Mouse (Mus musculus): ENCODE measurements around the gene Ppp2ca.

Gene Ppp2ca

GRCm38 (mm10) chr11:52098398-52098946 lies at the start of gene Ppp2ca:
Gene Ppp2ca, plus strand, starts transcription at chr11:52098681.
- DNase-seq (ENCODE audit: low read depth, low spot score) = peak; percentile 100

DNA sequence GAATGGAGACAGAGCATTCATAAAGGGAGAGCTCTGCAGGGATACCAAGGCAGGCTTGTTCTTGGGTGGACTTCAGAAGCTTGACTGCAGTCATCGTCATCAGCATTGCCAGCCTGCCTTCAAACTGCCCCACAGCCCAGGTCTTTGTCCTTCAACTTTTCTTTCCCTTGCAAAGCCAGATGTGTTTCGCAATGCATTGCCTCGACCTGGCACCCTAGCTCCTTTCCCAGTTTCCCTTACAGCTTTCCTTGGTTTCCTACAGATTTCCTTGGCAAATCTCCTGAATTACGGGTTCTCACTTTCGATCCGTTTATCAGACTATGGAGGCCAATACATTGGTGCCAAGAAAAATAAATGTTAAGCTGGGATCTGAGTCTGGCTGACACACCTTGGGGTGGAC lies 45.1 kb upstream of the Ppp2ca start:
- DNase-seq (ENCODE audit: low read depth, low spot score) = no peak

DNA sequence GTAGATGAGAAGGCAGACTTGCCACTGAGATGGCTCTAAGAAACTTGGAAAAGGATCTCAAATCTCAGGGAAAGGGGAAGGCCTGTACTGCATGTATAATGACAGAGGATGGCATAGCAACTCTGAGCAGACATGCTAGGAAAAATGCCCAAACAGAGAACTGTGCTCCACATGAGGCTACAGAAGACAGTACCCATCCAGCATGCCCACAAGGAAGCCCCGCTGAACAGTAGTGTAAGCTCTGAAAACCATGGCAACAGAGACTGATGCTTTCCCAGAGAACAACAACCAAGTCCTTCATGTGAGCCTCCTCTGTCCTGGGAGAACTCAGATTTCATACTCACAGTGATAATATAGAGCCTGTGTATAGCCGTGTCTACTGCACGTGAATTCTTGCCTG lies 43.8 kb upstream of the Ppp2ca start:
- DNase-seq (ENCODE audit: low read depth, low spot score) = no peak

GRCm38 (mm10) chr11:52056198-52056597 lies 42.3 kb upstream of the Ppp2ca start:
- DNase-seq (ENCODE audit: low read depth, low spot score) = no peak

DNA sequence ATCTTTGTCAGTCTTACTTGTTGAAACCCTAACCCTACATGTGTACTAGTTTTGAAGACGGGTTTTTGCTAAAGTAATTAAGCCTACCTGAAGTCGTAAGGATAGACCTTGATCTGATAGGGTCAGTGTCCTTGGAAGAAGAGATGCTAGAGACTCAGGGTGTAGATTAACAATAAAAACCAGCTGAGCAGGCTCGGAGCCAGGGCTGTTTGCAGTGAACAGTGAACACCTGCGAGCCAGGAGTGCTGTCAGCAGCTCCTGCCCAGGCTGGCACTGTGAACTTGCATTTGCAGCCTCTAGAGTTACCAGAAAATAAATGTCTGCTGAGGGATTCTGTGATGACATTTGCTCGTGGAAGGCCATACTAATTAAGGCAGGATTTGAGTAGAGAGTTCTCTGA lies 39.5 kb upstream of the Ppp2ca start:
- DNase-seq (ENCODE audit: low read depth, low spot score) = no peak

DNA sequence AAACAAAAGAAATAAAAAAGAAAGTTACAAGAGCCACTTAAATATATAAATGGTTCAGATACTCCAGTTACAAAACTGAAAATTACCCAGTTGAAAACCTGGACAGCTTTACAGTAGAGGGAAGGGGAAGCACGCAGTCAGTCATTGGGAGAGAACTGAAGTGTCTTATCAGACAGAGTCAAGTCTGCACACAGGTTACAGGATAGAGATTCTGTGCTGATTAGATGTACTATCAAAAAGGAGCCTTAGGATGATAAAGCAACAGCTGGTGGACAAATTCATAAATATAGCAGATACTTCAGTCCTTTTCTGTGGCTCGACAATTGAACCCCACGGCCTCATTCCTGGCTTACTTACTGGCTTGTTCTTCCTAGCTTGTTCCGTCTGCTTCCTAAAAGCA lies 38.2 kb upstream of the Ppp2ca start:
- DNase-seq (ENCODE audit: low read depth, low spot score) = no peak

DNA sequence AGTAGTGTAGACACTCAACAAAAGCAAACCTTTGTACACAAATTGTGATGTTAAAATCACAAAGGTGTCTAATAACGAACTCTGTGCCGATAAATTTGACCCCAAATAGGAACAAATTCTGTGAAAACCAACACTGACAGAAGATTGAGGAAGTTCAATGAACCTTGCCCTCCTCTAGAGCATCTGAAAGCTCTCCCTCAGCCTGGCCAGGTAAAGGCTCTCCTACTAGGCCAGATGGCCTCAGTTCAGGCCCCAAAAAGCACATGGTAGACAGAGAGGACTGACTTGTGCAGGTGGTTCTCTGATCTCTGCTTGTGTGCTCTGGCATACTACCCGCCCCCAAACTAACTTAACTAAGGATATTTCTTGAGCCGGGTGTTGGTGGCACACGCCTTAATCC lies 36.1 kb upstream of the Ppp2ca start:
- DNase-seq (ENCODE audit: low read depth, low spot score) = no peak

DNA sequence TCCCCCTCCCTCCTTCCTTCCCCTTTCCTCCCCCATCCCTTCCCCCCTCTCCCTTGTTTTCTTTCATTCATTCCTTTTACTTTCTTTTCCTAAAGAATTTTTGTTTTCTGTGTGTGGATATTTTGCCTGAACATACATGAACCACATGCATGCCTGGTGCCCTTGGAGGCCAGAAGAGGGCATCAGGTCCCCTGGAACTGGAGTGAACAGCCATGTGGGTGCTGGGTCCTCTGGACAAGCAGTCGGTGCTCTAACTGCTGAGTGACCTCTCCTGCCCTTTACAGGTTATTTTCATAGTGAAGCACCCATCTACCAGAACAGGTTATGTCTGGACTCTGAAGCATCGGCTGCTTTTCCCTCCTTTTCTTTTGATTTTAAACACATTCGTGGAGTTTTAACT lies 34.1 kb upstream of the Ppp2ca start:
- peak; percentile 56 for DNase-seq (ENCODE audit: low read depth, low spot score)

DNA sequence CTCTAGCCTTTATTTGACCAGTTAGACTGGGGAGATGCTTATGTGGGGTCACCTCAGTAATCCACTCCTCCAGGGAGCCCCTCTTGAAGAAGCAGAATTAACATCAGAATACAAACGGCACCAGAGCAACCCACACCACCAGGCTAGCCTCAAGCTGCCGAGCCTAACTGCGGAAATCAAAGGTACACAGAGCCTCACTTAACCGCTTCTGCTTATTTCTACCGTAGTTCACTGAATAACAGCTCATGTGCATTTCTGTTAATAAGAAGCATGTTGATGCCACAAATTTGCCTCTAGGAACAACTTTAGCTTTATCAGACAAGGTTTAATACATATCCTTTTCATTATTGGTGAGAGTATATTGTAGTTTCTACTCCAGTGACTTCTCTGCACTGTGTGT lies 32.6 kb upstream of the Ppp2ca start:
- no peak for DNase-seq (ENCODE audit: low read depth, low spot score)

- no peak for DNase-seq (ENCODE audit: low read depth, low spot score)
Observed at GRCm38 (mm10) chr11:52071768-52072167, 26.7 kb upstream of the Ppp2ca start.

DNA sequence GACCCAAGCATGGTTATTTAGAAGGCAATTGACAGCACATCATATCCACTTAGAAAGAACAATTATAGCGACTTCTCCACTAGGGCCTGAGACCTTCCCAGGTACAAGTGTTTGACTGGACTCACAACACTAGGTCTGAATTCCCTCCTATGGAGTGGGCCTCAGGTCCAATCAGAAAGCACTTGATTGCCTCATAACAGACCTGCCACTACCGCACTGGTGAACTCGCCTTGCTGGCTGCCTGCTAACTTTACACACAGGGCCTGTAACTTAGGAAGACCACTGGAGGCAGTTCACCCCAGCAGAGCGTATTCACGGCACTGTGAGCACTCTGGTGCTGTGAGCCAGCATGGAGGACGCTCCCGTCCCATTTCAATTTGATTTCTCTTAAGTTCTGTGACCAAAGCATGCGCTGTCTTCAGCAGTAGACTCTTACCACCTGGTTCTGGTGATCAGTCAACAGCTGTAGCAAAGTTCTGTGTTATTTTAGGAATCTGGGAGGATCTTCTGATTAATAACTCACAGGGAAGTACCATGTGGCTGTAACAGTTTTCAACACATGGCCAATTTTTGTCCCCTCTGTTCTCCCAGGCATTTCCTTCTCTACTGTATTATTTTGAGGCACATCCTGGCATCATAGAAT lies 24.8 kb upstream of the Ppp2ca start:
- DNase-seq (ENCODE audit: low read depth, low spot score) = no peak

DNA sequence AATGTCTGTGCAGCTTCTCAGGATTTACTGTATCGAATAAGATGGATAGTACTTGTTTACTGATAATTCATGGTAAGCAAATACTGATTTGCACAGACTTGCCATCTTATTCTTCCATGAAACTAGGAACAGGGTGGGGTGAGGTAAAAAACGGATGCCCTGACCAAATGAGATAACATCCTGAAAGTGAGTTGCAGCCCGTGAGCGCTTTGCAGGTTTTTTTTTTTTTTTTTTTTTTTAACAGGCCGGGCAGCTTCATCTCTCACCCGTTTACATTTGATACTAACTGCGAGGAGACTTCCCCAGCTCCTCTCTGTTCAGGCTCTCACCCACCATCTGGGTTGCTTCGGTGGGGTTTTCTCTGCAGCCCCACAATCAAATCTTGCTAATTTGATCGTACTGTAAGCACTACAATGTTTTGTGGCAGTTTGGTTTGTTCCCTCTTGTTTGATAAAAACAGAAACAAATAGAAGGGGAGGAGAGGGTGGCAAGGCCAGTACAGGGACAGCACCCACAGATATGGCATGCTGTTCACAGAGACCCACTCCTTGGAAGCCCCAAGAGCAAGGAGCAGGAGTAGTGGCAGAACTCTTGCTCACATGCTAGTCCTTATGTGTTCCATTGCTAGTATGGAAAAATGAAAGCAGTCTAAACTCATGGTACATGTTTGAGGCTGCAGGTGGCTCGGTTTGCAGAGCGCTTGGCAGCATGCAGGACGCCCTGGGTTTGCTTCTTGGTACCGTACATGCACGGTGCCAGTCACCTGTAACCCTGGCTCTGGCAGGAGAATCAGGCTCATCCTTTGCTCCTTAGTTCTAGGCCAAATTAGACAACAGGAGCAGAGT lies 23.6 kb upstream of the Ppp2ca start:
- DNase-seq (ENCODE audit: low read depth, low spot score) = no peak

- no peak for DNase-seq (ENCODE audit: low read depth, low spot score)
Observed at GRCm38 (mm10) chr11:52075794-52076633, 22.5 kb upstream of the Ppp2ca start.

- no peak for DNase-seq (ENCODE audit: low read depth, low spot score)
Observed at GRCm38 (mm10) chr11:52076742-52077352, 21.6 kb upstream of the Ppp2ca start.

DNA sequence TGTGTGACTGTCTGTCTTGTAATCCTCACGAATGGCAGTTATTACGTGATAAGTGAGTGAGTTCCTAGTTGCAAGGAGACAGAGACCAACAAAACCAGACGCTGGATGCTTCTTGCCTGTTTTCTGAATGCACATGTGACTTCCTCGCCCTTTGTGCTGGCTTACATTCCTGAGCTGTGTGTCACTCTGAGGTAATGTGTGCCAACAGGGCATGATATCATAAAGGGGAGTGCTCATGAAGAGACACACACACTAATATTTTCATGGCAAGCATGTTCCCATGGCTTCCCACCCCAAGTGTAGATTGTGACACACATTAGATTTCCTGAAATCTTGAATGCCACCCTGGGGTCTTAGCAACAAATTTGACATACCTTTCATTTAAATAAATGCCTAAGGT lies 20.5 kb upstream of the Ppp2ca start:
- DNase-seq (ENCODE audit: low read depth, low spot score) = no peak

DNA sequence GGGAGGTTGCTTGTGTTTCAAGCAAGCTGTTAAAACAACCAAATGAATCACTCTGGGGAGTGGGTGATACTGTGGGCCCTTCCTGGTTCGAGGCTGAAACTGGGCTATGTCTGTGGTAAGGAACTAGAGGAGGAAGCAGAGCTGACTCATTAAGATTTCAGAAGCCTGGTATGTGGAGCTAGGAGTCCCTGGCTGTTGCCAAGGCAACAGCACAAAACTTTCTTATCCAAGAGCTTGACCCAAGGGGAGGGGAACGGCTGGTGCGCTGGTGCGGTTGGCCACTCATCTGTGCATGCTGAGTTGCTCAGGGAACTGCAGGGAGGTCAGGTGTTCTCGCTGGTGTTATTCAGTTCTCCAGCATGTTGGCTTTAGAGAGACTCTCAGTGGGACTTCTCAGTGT lies 18.5 kb upstream of the Ppp2ca start:
- peak; percentile 74 for DNase-seq (ENCODE audit: low read depth, low spot score)

DNA sequence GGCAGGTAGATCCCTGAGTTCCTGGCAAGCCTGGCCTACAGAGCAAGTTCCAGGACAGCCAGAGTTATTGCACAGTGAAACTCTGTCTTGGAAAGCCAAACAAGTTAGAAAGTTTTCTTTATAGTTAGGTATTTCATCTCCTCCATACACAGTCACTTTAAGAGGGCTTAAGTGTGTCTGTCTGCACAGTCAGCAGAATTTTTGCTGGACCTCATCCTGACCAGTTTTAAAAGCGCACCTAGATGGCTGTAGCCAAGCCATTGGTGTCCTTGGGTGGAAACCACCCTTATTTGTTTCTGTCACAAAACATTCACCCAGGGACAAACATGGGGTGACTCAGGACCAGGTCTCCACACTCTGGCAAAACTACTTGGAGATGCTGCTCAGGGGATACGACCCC lies 17.8 kb upstream of the Ppp2ca start:
- DNase-seq (ENCODE audit: low read depth, low spot score) = no peak

DNA sequence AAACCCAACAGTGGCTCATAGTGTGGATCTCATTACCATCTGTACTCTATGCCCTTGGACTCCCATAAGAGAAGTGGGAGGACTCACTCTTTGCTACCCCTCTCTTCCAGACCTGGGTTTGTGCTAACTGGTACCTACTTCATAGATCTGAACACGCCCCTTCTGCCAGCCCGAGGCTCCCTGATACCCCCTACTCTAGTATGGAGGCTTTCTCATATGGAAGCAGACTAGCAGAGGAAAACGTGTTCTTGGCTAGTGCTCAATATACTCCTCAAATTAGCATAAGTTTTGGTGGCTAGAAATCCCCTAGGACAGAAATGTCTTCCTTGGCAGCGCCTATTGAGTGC lies 12.7 kb upstream of the Ppp2ca start:
- no peak for DNase-seq (ENCODE audit: low read depth, low spot score)

DNA sequence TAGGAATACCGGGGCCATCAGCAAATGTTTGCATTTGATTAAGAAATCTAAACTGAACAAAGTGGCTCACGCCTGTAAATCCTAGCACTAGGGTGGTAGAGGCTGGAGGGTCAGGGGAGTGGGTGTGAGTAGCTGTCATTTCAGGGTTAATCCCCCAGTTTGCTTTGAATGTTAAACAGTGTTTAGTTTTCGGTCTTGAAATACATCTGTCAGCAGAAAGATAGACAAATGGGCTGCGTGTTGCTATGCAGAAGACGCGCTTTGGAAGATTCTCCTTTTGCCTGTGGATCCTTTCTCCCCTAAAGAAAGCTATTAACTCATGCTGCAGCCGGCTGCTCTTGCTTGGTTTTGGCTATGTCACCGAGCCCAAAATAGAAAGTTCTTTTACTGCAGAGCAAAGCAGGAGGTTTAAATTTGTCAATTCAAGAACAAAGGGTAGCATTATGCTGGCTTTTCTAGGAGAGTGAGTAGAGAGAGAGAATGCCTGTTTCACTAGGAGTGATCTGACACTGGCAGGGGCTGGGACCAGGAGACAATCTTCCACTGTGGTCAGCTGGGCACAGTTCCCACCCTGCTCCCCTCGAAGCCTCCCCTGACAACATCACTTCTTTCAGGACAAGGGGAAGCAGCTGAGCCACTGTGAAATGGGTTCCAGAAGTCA lies 12.1 kb upstream of the Ppp2ca start:
- DNase-seq (ENCODE audit: low read depth, low spot score) = peak; percentile 93

GRCm38 (mm10) chr11:52089291-52089690 lies 9.2 kb upstream of the Ppp2ca start:
- DNase-seq (ENCODE audit: low read depth, low spot score) = no peak

- peak; percentile 82 for DNase-seq (ENCODE audit: low read depth, low spot score)
Observed at GRCm38 (mm10) chr11:52091261-52091660, 7.2 kb upstream of the Ppp2ca start.

Measured in brain, adult 2 months (tissue).